ENCODE assay signal across 8 mouse cellular contexts in the genomic region with DNA sequence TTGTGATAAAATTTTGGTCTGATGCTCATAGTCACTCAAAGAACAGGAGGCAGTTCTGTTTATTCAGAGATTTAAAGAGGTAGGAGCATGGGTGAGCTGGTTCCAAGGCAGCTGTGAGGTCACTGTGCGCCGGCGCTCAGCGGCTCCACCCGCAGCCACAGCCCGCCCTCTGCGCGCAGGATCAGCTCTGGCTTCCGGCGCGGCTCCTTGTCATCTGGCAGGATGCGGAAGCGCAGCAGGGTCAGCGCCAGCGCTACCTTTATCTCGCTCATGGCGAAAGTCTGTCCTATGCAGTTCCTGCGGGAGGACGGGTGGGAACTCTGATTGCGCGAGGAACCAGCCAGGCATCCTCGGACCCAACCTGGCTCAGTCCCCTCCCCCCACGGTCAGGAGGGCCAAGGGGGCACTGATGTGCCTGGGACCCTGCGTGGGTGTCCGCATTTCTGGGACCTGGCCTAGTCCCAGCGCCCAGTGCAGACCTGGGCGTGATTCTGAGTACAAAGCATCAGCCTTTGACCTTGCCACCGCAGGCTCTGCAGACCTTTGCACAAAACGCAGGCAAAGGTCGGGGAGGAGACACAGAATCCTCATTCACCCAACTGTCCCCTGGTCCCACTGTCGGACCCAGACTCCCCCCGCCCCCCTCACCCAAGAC. TPM values are rescaled to one million over a fixed set of nuclear protein-coding genes. Genes with fewer than 3 reads are reported as not detected.
DNase-seq lines count a peak whose midpoint lies in the region; ATAC-seq lines count a peak whose summit lies in the region.

No protein-coding gene starts in this region.

- H3K4me2 ChIP-seq in heart, embryonic 13.5 days = peak overlapping the region; percentile 82
- H3K4me2 ChIP-seq in kidney, embryonic 16.5 days (replicated peaks; ENCODE audit: low read depth, low read length) = peak overlapping the region; percentile 81
- peak overlapping the region; percentile 77 for H3K4me2 ChIP-seq in liver, embryonic 11.5 days

- peak overlapping the region; percentile 81 for H3K9ac ChIP-seq in heart, embryonic 13.5 days
- H3K9ac ChIP-seq in kidney, embryonic 16.5 days (replicated peaks; ENCODE audit: low read length) = peak overlapping the region; percentile 78
- H3K9ac ChIP-seq in liver, embryonic 11.5 days (ENCODE audit: low read depth, low read length) = peak overlapping the region; percentile 68

- peak overlapping the region; percentile 61 for H3K4me3 ChIP-seq in brown adipose tissue, adult 24 weeks (ENCODE audit: insufficient read depth, low read depth, low read length)
- H3K4me3 ChIP-seq in forebrain, embryonic 10.5 days = peak overlapping the region; percentile 61
- peak overlapping the region; percentile 61 for H3K4me3 ChIP-seq in heart, embryonic 13.5 days
- peak overlapping the region; percentile 52 for H3K4me3 ChIP-seq in kidney, embryonic 16.5 days (ENCODE audit: low read length)
- H3K4me3 ChIP-seq in liver, embryonic 11.5 days (ENCODE audit: low read depth, low read length) = peak overlapping the region; percentile 57

- H3K27me3 ChIP-seq in forebrain, embryonic 10.5 days (ENCODE audit: poor library complexity, severe bottlenecking) = peaks cover 16% of the 10 kb centered on the region; the same call in 1 of the 2 replicates
- H3K27me3 ChIP-seq in heart, embryonic 13.5 days (replicated peaks) = peaks cover 21% of the 10 kb centered on the region
- H3K27me3 ChIP-seq in kidney, embryonic 16.5 days (ENCODE audit: insufficient read depth, low read length) = no peaks in the 10 kb centered on the region
- H3K27me3 ChIP-seq in liver, embryonic 11.5 days (replicated peaks; ENCODE audit: control insufficient read depth, insufficient read depth, low read length) = no peaks in the 10 kb centered on the region

- peaks cover 13% of the 10 kb centered on the region; the same call in 1 of the 2 replicates for H3K9me3 ChIP-seq in forebrain, embryonic 10.5 days
- H3K9me3 ChIP-seq in heart, embryonic 13.5 days = peaks cover 14% of the 10 kb centered on the region; the same call in 1 of the 2 replicates
- peaks cover 4% of the 10 kb centered on the region; the same call in 1 of the 2 replicates for H3K9me3 ChIP-seq in kidney, embryonic 16.5 days (ENCODE audit: low read length)
- no peaks in the 10 kb centered on the region for H3K9me3 ChIP-seq in liver, embryonic 11.5 days (ENCODE audit: control insufficient read depth, low read length)

- peak; percentile 69; the same call in 1 of the 2 replicates for ATAC-seq in heart, embryonic 13.5 days (ENCODE audit: extremely low read depth, insufficient number of reproducible peaks, low FRiP score, low TSS enrichment)
- ATAC-seq in kidney, embryonic 16.5 days (ENCODE audit: low FRiP score, low TSS enrichment) = peak; percentile 91
- ATAC-seq in liver, embryonic 11.5 days (replicated peaks; ENCODE audit: low FRiP score) = peak; percentile 86
- ATAC-seq in monocyte, adult 5-6 weeks (replicated peaks; ENCODE audit: insufficient number of reproducible peaks, low FRiP score, low TSS enrichment, poor library complexity, severe bottlenecking) = peak; percentile 81

- no peaks in the 10 kb centered on the region for H3K36me3 ChIP-seq in forebrain, embryonic 10.5 days (replicated peaks)
- H3K36me3 ChIP-seq in heart, embryonic 13.5 days = no peaks in the 10 kb centered on the region
- H3K36me3 ChIP-seq in kidney, embryonic 16.5 days (ENCODE audit: insufficient read depth, low read length) = no peaks in the 10 kb centered on the region
- H3K36me3 ChIP-seq in liver, embryonic 11.5 days (ENCODE audit: control insufficient read depth, insufficient read depth, low read length) = no peaks in the 10 kb centered on the region

- 15% methylated on average over 32 of the region's 32 CpGs for WGBS in forebrain, embryonic 10.5 days
- WGBS in heart, embryonic 13.5 days = 13% methylated on average over 32 of the region's 32 CpGs
- 14% methylated on average over 32 of the region's 32 CpGs for WGBS in kidney, embryonic 16.5 days
- 13% methylated on average over 32 of the region's 32 CpGs for WGBS in liver, embryonic 11.5 days

- peak overlapping the region; percentile 40 for H3K27ac ChIP-seq in brown adipose tissue, adult 24 weeks (replicated peaks; ENCODE audit: low read depth, low read length)
- peak overlapping the region; percentile 85 for H3K27ac ChIP-seq in forebrain, embryonic 10.5 days
- no peak overlapping the region; the same call in 1 of the 2 replicates for H3K27ac ChIP-seq in heart, embryonic 13.5 days (replicated peaks)
- no peak overlapping the region for H3K27ac ChIP-seq in kidney, embryonic 16.5 days (ENCODE audit: low read length)
- 0 out of 2 replicates have a peak overlapping the region, but pooled peaks have one; percentile 30 for H3K27ac ChIP-seq in liver, embryonic 11.5 days (ENCODE audit: low read depth, low read length)

- H3K4me1 ChIP-seq in brown adipose tissue, adult 24 weeks (ENCODE audit: control insufficient read depth, insufficient read depth, insufficient read length, low read length) = no peaks in the 10 kb centered on the region; the same call in 1 of the 2 replicates
- H3K4me1 ChIP-seq in forebrain, embryonic 10.5 days = peaks cover 13% of the 10 kb centered on the region
- 0 out of 2 replicates have a peak, but pooled peaks cover 3% of the 10 kb centered on the region for H3K4me1 ChIP-seq in heart, embryonic 13.5 days
- H3K4me1 ChIP-seq in kidney, embryonic 16.5 days (ENCODE audit: insufficient read depth, low read length) = no peaks in the 10 kb centered on the region
- H3K4me1 ChIP-seq in liver, embryonic 11.5 days (replicated peaks; ENCODE audit: control insufficient read depth, insufficient read depth, low read length) = no peaks in the 10 kb centered on the region; the same call in 1 of the 2 replicates

- peak; percentile 70 to 71 for DNase-seq in B cell, adult 2 months
- peak; percentile 75 for DNase-seq in forebrain, embryonic 10.5 days (ENCODE audit: extremely low spot score, low spot score)
- DNase-seq in liver, embryonic 11.5 days (ENCODE audit: low spot score) = peak; percentile 80
- DNase-seq in spleen, postnatal 14 days (ENCODE audit: low spot score in 2 of 2) = peak; percentile 25 to 47

RNA-seq across cellular contexts. Expression of gene Cyp4f14, which starts 7.6 kb away (rescaled TPM):
- polyA plus RNA-seq in brown adipose tissue, adult 24 weeks (2012; ENCODE audit: insufficient read depth, insufficient read length, missing spikeins) = not detected in 2 replicates
- polyA plus RNA-seq in forebrain, embryonic 10.5 days (2016; fragmentation: Nextera tagmentation; extraction: Ambion mirVana) = not detected in 2 replicates
- polyA plus RNA-seq in heart, embryonic 13.5 days (2015; fragmentation: Nextera tagmentation; extraction: Ambion mirVana) = not detected in 2 replicates
- polyA plus RNA-seq in kidney, embryonic 16.5 days (2015; fragmentation: Nextera tagmentation; extraction: Ambion mirVana) = not detected in 2 replicates
- polyA plus RNA-seq in liver, embryonic 11.5 days (2014; fragmentation: Nextera tagmentation; extraction: Ambion mirVana) = not detected in 2 replicates
- total RNA-seq in monocyte, adult 5-6 weeks (2017) = not detected in 3 replicates

RNA-seq across cellular contexts. Expression of gene Cyp4f13, which starts 22.4 kb away (rescaled TPM):
- 29.1 and 29.8 TPM in 2 replicates for polyA plus RNA-seq in brown adipose tissue, adult 24 weeks (2012; ENCODE audit: insufficient read depth, insufficient read length, missing spikeins)
- 1.8 and 1.9 TPM in 2 replicates for polyA plus RNA-seq in forebrain, embryonic 10.5 days (2016; fragmentation: Nextera tagmentation; extraction: Ambion mirVana)
- 6.9 and 9.1 TPM in 2 replicates for polyA plus RNA-seq in heart, embryonic 13.5 days (2015; fragmentation: Nextera tagmentation; extraction: Ambion mirVana)
- polyA plus RNA-seq in kidney, embryonic 16.5 days (2015; fragmentation: Nextera tagmentation; extraction: Ambion mirVana) = 16.3 and 18.3 TPM in 2 replicates
- polyA plus RNA-seq in liver, embryonic 11.5 days (2014; fragmentation: Nextera tagmentation; extraction: Ambion mirVana) = 7.2 and 8.1 TPM in 2 replicates
- 25.2 to 40.9 TPM (median 37.7 TPM) in 3 replicates for total RNA-seq in monocyte, adult 5-6 weeks (2017)

RNA-seq across cellular contexts. Expression of gene Zfp870, which starts 33.3 kb away (rescaled TPM):
- 3.1 and 3.9 TPM in 2 replicates for polyA plus RNA-seq in brown adipose tissue, adult 24 weeks (2012; ENCODE audit: insufficient read depth, insufficient read length, missing spikeins)
- 7.4 and 8.6 TPM in 2 replicates for polyA plus RNA-seq in forebrain, embryonic 10.5 days (2016; fragmentation: Nextera tagmentation; extraction: Ambion mirVana)
- polyA plus RNA-seq in heart, embryonic 13.5 days (2015; fragmentation: Nextera tagmentation; extraction: Ambion mirVana) = 4.3 and 4.8 TPM in 2 replicates
- polyA plus RNA-seq in kidney, embryonic 16.5 days (2015; fragmentation: Nextera tagmentation; extraction: Ambion mirVana) = 6.4 and 8.3 TPM in 2 replicates
- polyA plus RNA-seq in liver, embryonic 11.5 days (2014; fragmentation: Nextera tagmentation; extraction: Ambion mirVana) = 2.6 and 4.8 TPM in 2 replicates
- total RNA-seq in monocyte, adult 5-6 weeks (2017) = 6.6 to 8.9 TPM (median 8.6 TPM) in 3 replicates

RNA-seq across cellular contexts. Expression of gene Zfp472, which starts 40.8 kb away (rescaled TPM):
- polyA plus RNA-seq in brown adipose tissue, adult 24 weeks (2012; ENCODE audit: insufficient read depth, insufficient read length, missing spikeins) = 0.95 and 5.0 TPM in 2 replicates
- 13.0 and 14.1 TPM in 2 replicates for polyA plus RNA-seq in forebrain, embryonic 10.5 days (2016; fragmentation: Nextera tagmentation; extraction: Ambion mirVana)
- 5.9 and 6.2 TPM in 2 replicates for polyA plus RNA-seq in heart, embryonic 13.5 days (2015; fragmentation: Nextera tagmentation; extraction: Ambion mirVana)
- 11.4 TPM in 2 replicates for polyA plus RNA-seq in kidney, embryonic 16.5 days (2015; fragmentation: Nextera tagmentation; extraction: Ambion mirVana)
- 10.9 and 11.8 TPM in 2 replicates for polyA plus RNA-seq in liver, embryonic 11.5 days (2014; fragmentation: Nextera tagmentation; extraction: Ambion mirVana)
- total RNA-seq in monocyte, adult 5-6 weeks (2017) = 26.2 to 29.4 TPM (median 26.4 TPM) in 3 replicates

Comparison
In these comparisons a context has a peak if more than half of its experiments do, and no peak if none do; other contexts are left out.
1. H3K27ac ChIP-seq: peak in brown adipose tissue, adult 24 weeks (single experiment), forebrain, embryonic 10.5 days (single experiment) and liver, embryonic 11.5 days (single experiment); none in heart, embryonic 13.5 days (single experiment) and kidney, embryonic 16.5 days (single experiment).
2. Peak in every context shown above with its lines, with median percentiles within 50 percentile points of each other: DNase-seq, H3K4me3 ChIP-seq, ATAC-seq, H3K4me2 ChIP-seq and H3K9ac ChIP-seq.